Mouse (Mus musculus) left cerebral cortex, adult 6 months (tissue): ENCODE results near the gene Sh3bp1. TPM values are rescaled to one million over a fixed set of nuclear protein-coding genes. Genes with fewer than 3 reads are reported as not detected.

ENCODE experiments used
- long read RNA-seq, 2 experiments: library from polyadenylated mRNA; unstranded; transcript quantifications; one replicate each; pipeline ENCODE4 v2.0.0; 2019 to 2020
- polyA plus RNA-seq: library from polyadenylated mRNA; unstranded; fragments of <200 nt; fragmentation: Nextera tagmentation; gene quantifications from 2 replicates; pipeline ENCODE4 v1.2.3, GENCODE M21; 2021

The Sh3bp1 gene
- 3.0 and 5.8 TPM in 2 replicates for polyA plus RNA-seq
- long read RNA-seq, experiment 1, transcript Sh3bp1-201 (18 exons, 2,375 nt): major isoform, 7 of 9 reads
- long read RNA-seq, experiment 1, partial matches to known transcripts: 0 of 9 reads
- long read RNA-seq, experiment 1, other reads (novel, unspliced or antisense): 2 of 9 reads
- long read RNA-seq, experiment 2, partial matches to known transcripts: 0 of 1 reads
- long read RNA-seq, experiment 2, other reads (novel, unspliced or antisense): 1 of 1 reads

DNA sequence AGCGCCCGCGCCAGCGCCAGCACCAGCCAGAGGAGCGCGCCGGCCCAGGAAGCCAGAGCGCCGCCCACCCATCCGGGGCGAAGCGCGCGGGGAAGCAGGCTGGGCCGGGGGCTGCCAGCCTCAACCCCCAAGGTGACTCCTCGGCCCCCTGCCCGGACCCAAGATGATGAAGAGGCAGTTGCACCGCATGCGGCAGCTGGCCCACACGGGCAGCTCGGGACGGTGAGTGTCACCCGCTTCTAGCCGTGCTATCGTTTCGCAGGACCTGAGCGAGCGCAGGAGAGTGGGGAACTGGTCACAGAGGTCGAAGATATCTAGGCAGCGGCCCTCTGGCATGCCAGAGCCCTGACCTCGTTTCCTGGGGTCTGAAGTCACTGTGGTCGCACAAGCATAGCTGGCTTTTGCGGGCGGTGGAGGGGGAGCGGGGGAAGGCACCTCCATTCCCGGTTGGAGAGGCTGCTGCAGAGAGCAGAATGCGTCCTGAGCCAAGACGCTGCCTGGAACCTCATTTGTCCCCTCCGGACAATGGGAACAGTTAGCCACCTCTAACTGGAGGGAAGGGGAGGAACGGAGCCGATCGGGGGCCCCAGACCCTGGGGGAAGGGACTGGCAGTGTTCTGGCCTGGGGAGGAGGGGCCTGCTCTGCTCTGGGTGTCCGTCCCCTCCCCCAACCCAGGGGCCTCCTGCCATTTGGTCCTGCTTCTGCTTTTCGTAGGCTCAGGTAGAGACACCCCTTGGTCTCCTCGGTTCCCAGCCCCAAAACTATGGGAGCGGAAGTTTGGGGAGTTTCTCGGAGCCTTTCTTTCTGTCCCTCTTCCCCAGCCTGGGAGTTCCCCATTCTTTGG, at the start of gene Sh3bp1:
Gene Sh3bp1, plus strand, starts transcription at position 29 of the 845 bp plus-strand sequence.

DNA sequence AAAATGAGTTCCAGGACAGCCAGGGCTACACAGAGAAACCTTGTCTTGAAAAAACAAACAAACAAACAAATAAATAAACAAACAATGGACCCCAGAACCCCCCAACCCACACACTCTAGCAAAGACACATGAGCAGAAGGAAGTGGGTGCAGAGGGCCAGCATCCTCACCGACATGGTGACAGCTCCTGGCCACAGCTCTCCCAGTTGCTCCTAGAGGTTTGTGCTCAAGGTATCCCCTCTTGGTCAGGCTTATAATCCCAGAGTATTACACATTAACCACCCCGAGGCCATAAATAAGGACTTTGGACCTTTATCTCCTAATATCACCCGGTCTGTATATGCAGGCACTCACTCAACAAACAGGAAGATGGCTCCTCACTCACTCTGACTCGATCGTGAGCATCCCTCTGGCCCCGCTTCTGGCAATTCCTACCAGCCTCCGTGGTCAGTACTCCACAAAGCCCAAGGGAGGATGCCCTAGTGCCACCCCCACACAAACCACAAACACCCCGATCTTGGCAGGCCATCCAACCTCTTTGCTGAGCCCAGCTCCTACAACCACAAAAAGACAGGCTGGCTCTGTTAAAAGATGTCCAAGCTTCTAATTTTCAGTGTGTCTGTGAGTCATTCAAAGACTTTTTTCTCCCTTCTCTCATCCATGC, 44.1 kb upstream of the Sh3bp1 start, which contains the start of gene Lgals2:
Gene Lgals2, minus strand, starts transcription at position 227 of the 663 bp plus-strand sequence.

DNA sequence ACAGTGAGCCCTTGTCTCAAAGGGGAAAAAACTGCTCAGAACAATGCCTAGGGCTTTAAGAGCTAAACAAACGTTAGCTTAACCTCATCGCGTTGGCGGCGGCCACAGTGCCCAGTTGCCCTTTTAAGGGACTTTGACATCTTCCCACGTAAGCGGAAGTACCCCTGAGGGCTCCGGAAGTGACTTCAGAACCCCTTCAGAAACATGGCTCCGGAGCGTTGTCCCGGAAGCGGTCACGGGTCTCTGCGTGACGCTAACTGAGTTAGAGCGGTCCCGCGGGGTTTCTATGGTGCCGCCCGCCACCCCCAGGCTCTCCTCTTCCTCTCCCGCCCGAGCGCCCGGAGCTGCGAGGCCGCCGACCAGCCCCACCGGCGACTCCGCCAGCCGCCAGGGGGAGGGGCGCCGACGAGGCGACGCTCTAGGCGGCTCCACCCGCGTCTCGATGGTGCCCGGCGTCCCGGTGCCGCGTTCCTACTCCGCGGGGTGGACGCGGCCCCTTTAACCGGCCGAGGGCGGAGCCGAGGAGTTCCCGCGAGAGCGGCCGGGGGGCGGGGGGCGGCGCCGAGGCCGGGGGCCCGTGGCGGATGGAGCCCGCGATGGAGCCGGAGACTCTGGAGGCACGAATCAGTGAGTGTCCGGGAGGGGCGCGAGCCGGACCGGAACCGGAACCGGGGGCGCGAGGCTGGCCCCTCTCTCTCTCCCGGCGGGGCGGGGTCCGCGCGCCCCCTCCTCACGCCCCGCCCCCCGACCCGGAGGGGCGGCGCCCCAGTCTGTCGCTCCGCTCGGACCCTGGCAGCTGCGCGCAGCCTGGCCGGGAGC, 22.4 kb upstream of the Sh3bp1 start, which contains the start of gene Gga1:
Gene Gga1, plus strand, starts transcription at position 200 of the 819 bp plus-strand sequence.

GRCm38 (mm10) chr15:78899409-78899739, 194 bp upstream of the Sh3bp1 start, which contains the start of gene Gm49510:
Gene Gm49510, plus strand, starts transcription at chr15:78899667.

DNA sequence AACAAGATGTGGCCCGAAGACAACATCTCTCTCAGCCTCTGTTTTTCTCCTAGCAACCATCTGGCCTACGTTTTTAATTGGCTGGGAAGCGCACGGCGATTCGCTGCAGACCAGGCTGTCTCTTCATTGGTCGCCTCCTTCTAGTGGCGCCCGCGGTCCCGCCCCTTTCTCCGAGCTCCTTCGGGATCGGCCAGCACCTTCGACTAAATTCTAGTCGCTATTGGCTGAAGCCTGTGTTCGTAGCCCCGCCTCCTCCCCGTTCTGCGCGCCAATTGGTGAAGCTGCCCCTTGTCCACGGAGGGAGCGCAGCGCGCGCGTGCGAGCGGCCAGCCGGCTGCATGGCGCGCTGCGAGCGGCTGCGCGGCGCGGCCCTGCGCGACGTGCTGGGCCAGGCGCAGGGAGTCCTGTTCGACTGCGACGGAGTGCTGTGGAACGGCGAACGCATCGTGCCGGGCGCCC, 14.1 kb downstream of the Sh3bp1 start, which contains the start of gene Pdxp:
Gene Pdxp, plus strand, starts transcription at position 288 of the 459 bp plus-strand sequence.

GRCm38 (mm10) chr15:78926021-78926919, 26.7 kb downstream of the Sh3bp1 start, which contains the start of gene Lgals1:
Gene Lgals1, plus strand, starts transcription at chr15:78926725.

DNA sequence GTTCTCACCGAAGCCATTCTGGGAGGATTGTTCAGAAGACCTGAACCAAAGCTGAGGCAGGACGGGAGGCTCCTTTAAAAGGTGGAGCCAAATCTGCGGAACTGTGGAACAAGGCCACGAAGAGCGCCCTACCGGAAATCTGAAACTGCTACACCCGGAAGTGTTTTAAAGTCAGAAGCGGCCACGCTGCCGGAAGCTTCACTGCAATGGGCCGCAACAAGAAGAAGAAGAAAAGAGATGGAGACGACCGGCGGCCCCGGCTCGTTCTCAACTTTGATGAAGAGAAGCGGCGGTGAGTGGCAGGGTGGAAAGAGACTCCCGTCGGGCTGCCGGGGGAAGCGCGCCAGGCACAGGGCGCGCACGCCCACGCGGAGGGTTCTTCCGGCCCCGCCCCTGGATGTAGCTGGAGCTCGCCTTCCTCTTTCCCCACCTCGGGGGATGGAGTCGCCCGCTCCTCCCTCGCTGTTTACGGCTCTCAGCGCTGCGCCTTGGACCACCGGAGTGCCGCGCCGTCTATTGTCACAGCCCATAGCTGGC, 35.3 kb downstream of the Sh3bp1 start, which contains the start of gene Nol12:
Gene Nol12, plus strand, starts transcription at position 150 of the 537 bp plus-strand sequence.

DNA sequence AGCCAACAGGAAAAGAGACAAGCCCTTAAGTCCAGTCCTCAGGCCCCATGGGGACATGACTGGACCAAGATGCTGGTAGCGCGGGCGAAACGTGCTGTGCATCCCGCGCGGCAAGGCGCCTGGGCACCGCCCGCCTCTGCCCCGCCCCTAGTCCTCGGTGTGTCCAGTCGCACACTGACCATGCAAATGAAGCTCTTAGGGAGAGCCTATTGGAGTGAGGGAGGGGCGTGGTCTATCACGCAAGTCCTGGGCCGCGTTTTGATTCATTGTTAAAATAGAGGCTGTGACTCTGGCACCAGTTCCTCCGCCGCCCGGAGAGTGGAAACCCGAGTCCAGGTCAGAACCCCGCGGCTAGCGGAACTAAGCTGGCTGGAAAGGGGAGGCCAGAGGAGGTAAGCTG, 48.1 kb downstream of the Sh3bp1 start, which contains the start of gene Triobp:
Gene Triobp, plus strand, starts transcription at position 68 of the 400 bp plus-strand sequence.

Other genes starting within 250 kb of the Sh3bp1 start
- gene Elfn2, start 181.0 kb upstream of the Sh3bp1 start, polyA plus RNA-seq: 8.0 and 9.8 TPM in 2 replicates
- 2.3 and 4.0 TPM in 2 replicates for gene Mfng, start 126.3 kb upstream of the Sh3bp1 start, polyA plus RNA-seq
- gene Card10, start 96.7 kb upstream of the Sh3bp1 start, polyA plus RNA-seq: 0.65 and 1.0 TPM in 2 replicates
- gene Cdc42ep1, start 57.1 kb upstream of the Sh3bp1 start, polyA plus RNA-seq: 16.2 and 25.4 TPM in 2 replicates
- gene Lgals2, start 44.2 kb upstream of the Sh3bp1 start, polyA plus RNA-seq: 0.36 and 0.77 TPM in 2 replicates
- 5.6 and 30.0 TPM in 2 replicates for gene Gga1, start 22.6 kb upstream of the Sh3bp1 start, polyA plus RNA-seq
- gene Gm49510, start 101 bp upstream of the Sh3bp1 start, polyA plus RNA-seq: 0.13 and 0.29 TPM in 2 replicates
- gene Pdxp, start 14.2 kb downstream of the Sh3bp1 start, polyA plus RNA-seq: 65.2 and 218 TPM in 2 replicates
- 87.8 and 99.7 TPM in 2 replicates for gene Lgals1, start 27.0 kb downstream of the Sh3bp1 start, polyA plus RNA-seq
- 51.6 and 60.7 TPM in 2 replicates for gene Nol12, start 35.2 kb downstream of the Sh3bp1 start, polyA plus RNA-seq
- 3.9 and 5.3 TPM in 2 replicates for gene Triobp, start 48.0 kb downstream of the Sh3bp1 start, polyA plus RNA-seq
- 61.5 and 63.8 TPM in 2 replicates for gene H1f0, start 128.7 kb downstream of the Sh3bp1 start, polyA plus RNA-seq
- 0.16 and 0.34 TPM in 2 replicates for gene Galr3, start 142.1 kb downstream of the Sh3bp1 start, polyA plus RNA-seq
- 22.1 and 28.1 TPM in 2 replicates for gene Ankrd54, start 163.1 kb downstream of the Sh3bp1 start, polyA plus RNA-seq
- 90.8 and 101 TPM in 2 replicates for gene Eif3l, start 175.4 kb downstream of the Sh3bp1 start, polyA plus RNA-seq
- gene Micall1, start 209.1 kb downstream of the Sh3bp1 start, polyA plus RNA-seq: 2.9 and 6.4 TPM in 2 replicates
- gene Polr2f, start 241.2 kb downstream of the Sh3bp1 start, polyA plus RNA-seq: 149 and 159 TPM in 2 replicates
- gene 1700088E04Rik, start 241.5 kb downstream of the Sh3bp1 start, polyA plus RNA-seq: 16.3 and 16.6 TPM in 2 replicates